Mouse (Mus musculus) neural tube, embryonic 11.5 days (tissue): ENCODE measurements around the gene Ppp1r3g. TPM values are rescaled to one million over a fixed set of nuclear protein-coding genes. Genes with fewer than 3 reads are reported as not detected.

Experiments used
- ATAC-seq: fragments of 200-750 bp; cut with Nextera tagmentation; 2 replicates; pipeline ENCODE4 v1.8.0; 2017; ENCODE audit warnings: moderate number of reproducible peaks, mild to moderate bottlenecking, moderate TSS enrichment, moderate library complexity; ENCODE audit not compliant: insufficient read depth, low FRiP score, low TSS enrichment
- DNase-seq: peaks from one replicate; pipeline ENCODE4 v3.0.0-alpha.2; 2015; ENCODE audit warnings: low spot score
- H3K27ac ChIP-seq: fragments of 300-500 bp; sonication (generic); 2 replicates; pipeline ENCODE4 v1.5.1; 2014; ENCODE audit warnings: low read depth, mild to moderate bottlenecking, low read length
- H3K27me3 ChIP-seq: fragments of 300-500 bp; sonication (generic); 2 replicates; pipeline ENCODE4 v1.6.1; 2014; ENCODE audit warnings: mild to moderate bottlenecking, low read length, mixed read lengths; ENCODE audit not compliant: control insufficient read depth, insufficient read depth
- H3K36me3 ChIP-seq: fragments of 300-500 bp; sonication (generic); 2 replicates; pipeline ENCODE4 v1.6.1; 2014; ENCODE audit warnings: mild to moderate bottlenecking, low read length, moderate library complexity, mixed read lengths; ENCODE audit not compliant: control insufficient read depth, insufficient read depth
- H3K4me1 ChIP-seq: fragments of 300-500 bp; sonication (generic); 2 replicates; pipeline ENCODE4 v1.6.1; 2014; ENCODE audit warnings: low read length, mixed read lengths; ENCODE audit not compliant: control insufficient read depth, insufficient read depth
- H3K4me2 ChIP-seq: fragments of 300-500 bp; sonication (generic); 2 replicates; pipeline ENCODE4 v1.6.1; 2014; ENCODE audit warnings: low read depth, mild to moderate bottlenecking, moderate library complexity
- H3K4me3 ChIP-seq: fragments of 300-500 bp; sonication (generic); 2 replicates; pipeline ENCODE4 v1.5.1; 2014; ENCODE audit warnings: low read depth, low read length
- H3K9ac ChIP-seq: fragments of 300-500 bp; sonication (generic); 2 replicates; pipeline ENCODE4 v1.6.1; 2014; ENCODE audit warnings: mild to moderate bottlenecking, low read length
- H3K9me3 ChIP-seq: fragments of 300-500 bp; sonication (generic); 2 replicates; pipeline ENCODE4 v1.6.1; 2016; ENCODE audit warnings: low read length; ENCODE audit not compliant: control insufficient read depth
- WGBS: fragments of 180-500 bp; shearing (Covaris S2); extraction: QIAGEN DNeasy Blood & Tissue Kit; methylation state at CpG from one replicate; pipeline ENCODE4 v1.1.7; 2014; 5-methylcytosine and 5-hydroxymethylcytosine counted together
- polyA plus RNA-seq: library from polyadenylated mRNA; unstranded; fragments of >200 nt; fragmentation: Nextera tagmentation; extraction: Ambion mirVana; gene quantifications from 2 replicates; pipeline ENCODE4 v1.2.1, GENCODE M21; 2014

Ppp1r3g gene
- polyA plus RNA-seq, 1 experiment from 2014 or later: 0.60 TPM

GRCm38 (mm10) chr13:36009981-36010380, 51.3 kb downstream of the Ppp1r3g start:
- Histone ChIP-seq H3K27ac (no peak overlapping the region), H3K27me3 (no peaks in the 10 kb centered on the region), H3K9me3 (no peaks in the 10 kb centered on the region), H3K4me3 (no peak overlapping the region), H3K4me1 (no peaks in the 10 kb centered on the region), H3K9ac (no peak overlapping the region), H3K4me2 (no peak overlapping the region), H3K36me3 (no peaks in the 10 kb centered on the region)
- ATAC-seq (no peak), DNase-seq (no peak)
- WGBS: 78% methylated on average over 2 of the region's 2 CpGs

GRCm38 (mm10) chr13:36015636-36016035, 57.0 kb downstream of the Ppp1r3g start:
- no peak for DNase-seq
- Histone ChIP-seq H3K9me3 (no peaks in the 10 kb centered on the region), H3K4me1 (peaks cover 6% of the 10 kb centered on the region), H3K27me3 (no peaks in the 10 kb centered on the region), H3K36me3 (no peaks in the 10 kb centered on the region), H3K4me3 (no peak overlapping the region), H3K9ac (no peak overlapping the region), H3K27ac (no peak overlapping the region), H3K4me2 (no peak overlapping the region)
- no peak for ATAC-seq
- WGBS: 72% methylated on average over 3 of the region's 3 CpGs

- H3K4me2 ChIP-seq: no peak overlapping the region
- 76% methylated on average over 2 of the region's 2 CpGs for WGBS
- H3K36me3 ChIP-seq: no peaks in the 10 kb centered on the region
- H3K4me1 ChIP-seq: peaks cover 6% of the 10 kb centered on the region
- H3K9ac ChIP-seq: no peak overlapping the region
- ATAC-seq (no peak), DNase-seq (no peak)
- H3K4me3 ChIP-seq: no peak overlapping the region
- no peak overlapping the region for H3K27ac ChIP-seq
- no peaks in the 10 kb centered on the region for H3K27me3 ChIP-seq
- no peaks in the 10 kb centered on the region for H3K9me3 ChIP-seq
Observed at GRCm38 (mm10) chr13:36018017-36018416, 59.4 kb downstream of the Ppp1r3g start.

GRCm38 (mm10) chr13:36019309-36020274, 61.0 kb downstream of the Ppp1r3g start:
- 54% methylated on average over 10 of the region's 10 CpGs for WGBS
- ATAC-seq: peak; percentile 79
- Histone ChIP-seq H3K4me1 (peaks cover 6% of the 10 kb centered on the region), H3K4me2 (no peak overlapping the region), H3K9me3 (no peaks in the 10 kb centered on the region), H3K27ac (peak overlapping the region; percentile 61), H3K36me3 (no peaks in the 10 kb centered on the region), H3K27me3 (no peaks in the 10 kb centered on the region), H3K9ac (no peak overlapping the region), H3K4me3 (no peak overlapping the region)
- DNase-seq: peak; percentile 58

Other genes with a start within 250 kb of the Ppp1r3g start
- gene Rpp40, start 52.5 kb upstream of the Ppp1r3g start, polyA plus RNA-seq: 17.7 and 26.7 TPM in 2 replicates
- 22.3 and 26.6 TPM in 2 replicates for gene Fars2, start 158.6 kb downstream of the Ppp1r3g start, polyA plus RNA-seq
- gene Lyrm4, start 158.7 kb downstream of the Ppp1r3g start, polyA plus RNA-seq: 21.7 and 21.8 TPM in 2 replicates